Mouse (Mus musculus) heart, postnatal 10 days (tissue): ENCODE results near the gene Srrm1. TPM values are rescaled to one million over a fixed set of nuclear protein-coding genes. Genes with fewer than 3 reads are reported as not detected.
"Not testable (repeated sequence)": the region's sequence is repeated elsewhere in the genome, so short reads cannot be mapped to it uniquely, and the experiment has no call there.

Experiments
- DNase-seq, 2 experiments: peaks; one replicate each; pipeline ENCODE4 v3.0.0; 2021
- intact Hi-C: fragments of 180-260 bp; cut with DNase I; formaldehyde crosslinking; loops from one replicate; pipeline ENCODE4 v1.15.1; 2025
- total RNA-seq, 2 experiments: library from RNA; stranded (reverse); gene quantifications; 2 replicates each; pipeline ENCODE4 v1.2.3; 2021

Gene Srrm1
- total RNA-seq, 2 experiments from 2014 or later: 94.6 to 106 TPM

GRCm38 (mm10) chr4:135355886-135356550, 2.9 kb upstream of the Srrm1 start:
- no peak for DNase-seq
- intact Hi-C loops: no loop called here

- intact Hi-C loops, DNase-seq: not testable (repeated sequence)
Observed at GRCm38 (mm10) chr4:135354751-135355150, 1.6 kb upstream of the Srrm1 start.

GRCm38 (mm10) chr4:135353794-135354450, 801 bp upstream of the Srrm1 start:
- DNase-seq: peak in 1 of 2 experiments; percentile 34
- intact Hi-C loops: no loop called here

DNA sequence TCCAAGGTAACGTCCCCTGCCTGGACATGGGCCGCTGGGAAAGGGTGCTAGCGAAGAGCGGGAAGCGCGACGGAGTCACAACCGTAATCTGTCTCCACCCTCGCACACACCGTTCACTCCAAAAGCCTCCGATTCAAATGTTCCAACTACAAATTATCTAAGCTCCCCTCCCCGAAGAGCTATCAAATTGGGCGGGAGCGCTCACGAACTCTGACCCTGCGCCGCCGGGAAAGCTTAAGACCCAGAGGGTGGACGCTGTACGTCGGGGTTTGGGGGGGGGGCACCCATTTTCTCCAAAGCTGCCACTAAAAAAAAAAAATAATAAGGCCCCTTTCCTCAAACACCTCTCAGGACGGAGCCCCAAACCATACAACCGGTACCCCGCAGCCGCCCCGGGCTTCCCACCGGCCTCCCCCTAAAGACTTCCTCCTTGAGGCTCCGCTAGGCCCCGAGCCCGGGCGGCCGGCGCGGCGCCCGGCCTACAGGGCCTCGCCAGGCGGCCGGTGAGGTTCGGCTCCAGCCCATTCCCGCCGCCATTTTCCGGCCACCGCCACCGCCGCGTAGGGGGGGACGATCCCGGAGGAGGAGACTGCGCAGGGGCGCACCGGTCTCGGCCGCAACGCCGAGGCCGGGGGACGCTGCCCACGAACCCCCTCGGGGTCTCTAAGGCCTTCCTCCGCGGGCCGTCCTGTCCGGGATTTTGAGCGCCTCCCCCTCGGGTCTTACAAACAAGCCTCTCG, 625 bp downstream of the Srrm1 start:
- intact Hi-C loops: no loop called here
- peak; percentile 26 to 52 for DNase-seq

DNA sequence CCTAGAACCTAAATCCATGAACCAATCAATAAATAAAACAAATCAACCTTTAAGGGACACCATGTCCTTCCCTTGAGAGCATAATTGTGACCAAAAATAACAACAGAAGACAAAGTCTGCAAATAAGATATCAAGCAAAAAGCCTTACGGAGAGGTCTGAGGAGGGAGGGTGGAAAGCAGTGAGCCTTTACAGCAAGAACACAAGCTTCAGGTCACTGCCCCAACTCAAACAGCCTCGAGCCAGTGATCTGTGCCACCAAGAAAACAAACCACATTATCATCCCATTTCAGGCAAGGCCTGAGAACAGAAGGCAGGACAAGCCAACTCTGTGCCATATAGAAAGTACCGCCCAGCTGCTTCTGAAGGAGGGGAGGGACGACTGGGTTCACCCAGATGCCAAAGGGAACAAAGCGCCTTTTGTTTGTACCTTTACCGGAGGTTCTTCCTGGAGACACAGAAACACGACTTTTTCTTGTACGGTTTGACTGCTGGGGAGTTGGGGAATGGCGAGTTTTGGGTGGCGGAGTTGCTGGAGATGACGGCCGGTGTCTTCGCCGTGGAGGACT, 15.7 kb downstream of the Srrm1 start:
- DNase-seq: no peak
- intact Hi-C loops: no loop called here

GRCm38 (mm10) chr4:135336023-135336357, 17.1 kb downstream of the Srrm1 start:
- intact Hi-C loops: no loop called here
- no peak for DNase-seq

GRCm38 (mm10) chr4:135335327-135336022, 17.6 kb downstream of the Srrm1 start:
- no peak for DNase-seq
- intact Hi-C loops: no loop called here

GRCm38 (mm10) chr4:135326469-135326868, 26.7 kb downstream of the Srrm1 start:
- intact Hi-C loops: loop anchor here (5.0 kb wide), 1 partner anchor 389 kb away; no protein-coding TSS in a partner anchor
- DNase-seq: no peak

GRCm38 (mm10) chr4:135326046-135326445, 27.1 kb downstream of the Srrm1 start:
- intact Hi-C loops: loop anchor here (5.0 kb wide), 1 partner anchor 389 kb away; no protein-coding TSS in a partner anchor
- no peak for DNase-seq

- intact Hi-C loops: no loop called here
- no peak for DNase-seq
Observed at GRCm38 (mm10) chr4:135323021-135323420, 30.1 kb downstream of the Srrm1 start.

GRCm38 (mm10) chr4:135317966-135318365, 35.2 kb downstream of the Srrm1 start:
- intact Hi-C loops: loop anchor here (1.0 to 5.0 kb wide), 4 partner anchors 99 to 371 kb away; no protein-coding TSS in a partner anchor
- peak; percentile 84 to 89 for DNase-seq

DNA sequence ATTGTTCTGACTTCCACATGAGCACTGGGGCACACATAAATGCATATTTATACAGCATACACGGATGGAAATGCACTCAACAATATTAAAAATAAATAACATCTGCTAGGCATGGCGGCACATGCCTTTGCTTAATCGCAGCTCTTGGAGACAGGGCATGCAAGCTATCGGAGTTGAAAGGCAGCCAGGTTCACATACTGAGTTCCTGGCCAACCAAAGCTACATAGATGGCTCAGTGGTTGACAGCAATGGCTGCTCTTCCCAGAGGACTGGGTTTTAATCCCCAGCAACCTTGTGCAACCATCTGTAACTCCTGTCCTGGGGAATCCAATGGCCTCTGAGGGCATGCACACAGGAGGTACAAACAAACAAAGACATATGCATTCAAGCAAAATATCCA, 35.6 kb downstream of the Srrm1 start:
- DNase-seq: peak; percentile 56 to 67

DNA sequence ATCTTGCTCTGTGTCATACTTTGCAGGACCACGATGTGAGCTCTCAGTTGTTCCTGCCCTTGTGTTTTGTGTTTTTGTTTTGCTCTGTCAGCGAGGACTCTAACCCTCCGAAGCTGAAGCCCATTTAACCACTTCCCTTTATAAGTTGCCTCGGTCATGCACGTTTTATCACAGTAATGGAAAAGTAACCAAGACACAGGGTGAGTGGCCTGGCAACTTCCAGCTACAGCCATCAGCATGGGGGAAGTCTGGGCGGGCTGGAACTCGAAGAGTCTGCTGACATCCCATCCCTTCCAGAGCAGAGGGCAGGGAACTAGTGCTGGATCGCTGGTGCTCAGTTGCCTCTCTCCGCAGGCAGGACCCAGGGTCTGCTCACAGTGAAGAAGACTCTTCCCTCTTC, 37.8 kb downstream of the Srrm1 start:
- DNase-seq: no peak
- intact Hi-C loops: loop anchor here (5.0 kb wide), 3 partner anchors 163 to 368 kb away; no protein-coding TSS in a partner anchor

More for the DNA sequence above, 35.6 kb downstream of the Srrm1 start:
- intact Hi-C loops: loop anchor here (5.0 kb wide), 3 partner anchors 165 to 370 kb away; no protein-coding TSS in a partner anchor

- intact Hi-C loops: no loop called here
- peak in 1 of 2 experiments; percentile 29 for DNase-seq
Observed at GRCm38 (mm10) chr4:135314419-135314832, 38.7 kb downstream of the Srrm1 start.

- intact Hi-C loops: loop anchor here (1.0 kb wide), 1 partner anchor 42 kb away; no protein-coding TSS in a partner anchor
- DNase-seq: peak; percentile 68 to 71
Observed at GRCm38 (mm10) chr4:135313761-135314241, 39.3 kb downstream of the Srrm1 start.

GRCm38 (mm10) chr4:135313111-135313691, 39.9 kb downstream of the Srrm1 start:
- DNase-seq: peak; percentile 85 to 86

GRCm38 (mm10) chr4:135312706-135313105, 40.4 kb downstream of the Srrm1 start:
- DNase-seq: peak; percentile 92 to 93
- intact Hi-C loops: loop anchor here (1.0 kb wide), 1 partner anchor 41 kb away; no protein-coding TSS in a partner anchor

More at GRCm38 (mm10) chr4:135313111-135313691, 39.9 kb downstream of the Srrm1 start:
- intact Hi-C loops: loop anchor here (1.0 kb wide), 1 partner anchor 42 kb away; no protein-coding TSS in a partner anchor

- no peak for DNase-seq
- intact Hi-C loops: no loop called here
Observed at GRCm38 (mm10) chr4:135310371-135310770, 42.8 kb downstream of the Srrm1 start.

- intact Hi-C loops: no loop called here
- no peak for DNase-seq
Observed at GRCm38 (mm10) chr4:135309726-135310125, 43.4 kb downstream of the Srrm1 start.
